Mouse (Mus musculus): ENCODE results near the gene Pkp3. TPM values are rescaled to one million over a fixed set of nuclear protein-coding genes. Genes with fewer than 3 reads are reported as not detected.

The Pkp3 gene
- polyA plus RNA-seq, 1 experiment from 2014 or later = 46.2 TPM

- no peak overlapping the region for H3K27ac ChIP-seq
- H3K4me2 ChIP-seq = peak overlapping the region; percentile 26; the same call in 1 of the 2 replicates
- H3K27me3 ChIP-seq = peaks cover 26% of the 10 kb centered on the region
- H3K36me3 ChIP-seq = peaks cover 18% of the 10 kb centered on the region
- peaks cover 26% of the 10 kb centered on the region for H3K4me1 ChIP-seq
- H3K9me3 ChIP-seq = no peaks in the 10 kb centered on the region
- H3K9ac ChIP-seq = no peak overlapping the region
- H3K4me3 ChIP-seq = no peak overlapping the region
- ATAC-seq (ENCODE audit: insufficient number of reproducible peaks, insufficient read depth, low FRiP score, low TSS enrichment, low read depth) = no peak
- WGBS = 29% methylated on average over 23 of the region's 23 CpGs
Observed at GRCm38 (mm10) chr7:141072017-141072745, 5.8 kb upstream of the Pkp3 start.

- no peak overlapping the region for H3K4me3 ChIP-seq
- no peak overlapping the region for H3K27ac ChIP-seq
- H3K36me3 ChIP-seq = peaks cover 2% of the 10 kb centered on the region; the same call in 1 of the 2 replicates
- no peak overlapping the region for H3K9ac ChIP-seq
- peaks cover 26% of the 10 kb centered on the region for H3K27me3 ChIP-seq
- H3K4me1 ChIP-seq = peaks cover 26% of the 10 kb centered on the region
- no peaks in the 10 kb centered on the region for H3K9me3 ChIP-seq
- 83% methylated on average over 4 of the region's 4 CpGs for WGBS
- no peak for ATAC-seq (ENCODE audit: insufficient number of reproducible peaks, insufficient read depth, low FRiP score, low TSS enrichment, low read depth)
- H3K4me2 ChIP-seq = no peak overlapping the region
Observed at GRCm38 (mm10) chr7:141073782-141074181, 4.2 kb upstream of the Pkp3 start.

GRCm38 (mm10) chr7:141078876-141079275, 858 bp downstream of the Pkp3 start:
- Histone ChIP-seq H3K4me1 (no peaks in the 10 kb centered on the region; the same call in 1 of the 2 replicates), H3K27me3 (peaks cover 11% of the 10 kb centered on the region; the same call in 1 of the 2 replicates), H3K9me3 (no peaks in the 10 kb centered on the region), H3K9ac (no peak overlapping the region), H3K36me3 (peaks cover 9% of the 10 kb centered on the region), H3K4me3 (no peak overlapping the region), H3K27ac (peak overlapping the region; percentile 68; the same call in 1 of the 2 replicates), H3K4me2 (peak overlapping the region; percentile 49)
- ATAC-seq (ENCODE audit: insufficient number of reproducible peaks, insufficient read depth, low FRiP score, low TSS enrichment, low read depth) = no peak
- 62% methylated on average over 4 of the region's 4 CpGs for WGBS

GRCm38 (mm10) chr7:141079481-141080449, 1.7 kb downstream of the Pkp3 start:
- peaks cover 9% of the 10 kb centered on the region for H3K36me3 ChIP-seq
- WGBS = 19% methylated on average over 34 of the region's 34 CpGs
- peak overlapping the region; percentile 68 for H3K27ac ChIP-seq
- H3K9me3 ChIP-seq = no peaks in the 10 kb centered on the region
- H3K4me3 ChIP-seq = peak overlapping the region; percentile 38
- peaks cover 11% of the 10 kb centered on the region; the same call in 1 of the 2 replicates for H3K27me3 ChIP-seq
- ATAC-seq (ENCODE audit: insufficient number of reproducible peaks, insufficient read depth, low FRiP score, low TSS enrichment, low read depth) = no peak; the same call in 1 of the 2 replicates
- no peaks in the 10 kb centered on the region; the same call in 1 of the 2 replicates for H3K4me1 ChIP-seq
- peak overlapping the region; percentile 49 for H3K4me2 ChIP-seq
- peak overlapping the region; percentile 62 for H3K9ac ChIP-seq

GRCm38 (mm10) chr7:141087894-141088293, 9.9 kb downstream of the Pkp3 start:
- Histone ChIP-seq H3K27ac (no peak overlapping the region), H3K4me3 (no peak overlapping the region), H3K4me2 (no peak overlapping the region), H3K9ac (no peak overlapping the region), H3K4me1 (peaks cover 17% of the 10 kb centered on the region), H3K36me3 (peaks cover 3% of the 10 kb centered on the region), H3K27me3 (peaks cover 32% of the 10 kb centered on the region), H3K9me3 (no peaks in the 10 kb centered on the region)
- 41% methylated on average over 8 of the region's 8 CpGs for WGBS
- ATAC-seq (ENCODE audit: insufficient number of reproducible peaks, insufficient read depth, low FRiP score, low TSS enrichment, low read depth) = no peak

- Histone ChIP-seq H3K9ac (0 out of 2 replicates have a peak overlapping the region, but pooled peaks have one; percentile 32), H3K27ac (no peak overlapping the region), H3K9me3 (no peaks in the 10 kb centered on the region), H3K4me2 (0 out of 2 replicates have a peak overlapping the region, but pooled peaks have one; percentile 14), H3K36me3 (no peaks in the 10 kb centered on the region), H3K27me3 (peaks cover 32% of the 10 kb centered on the region), H3K4me3 (peak overlapping the region; percentile 9; the same call in 1 of the 2 replicates), H3K4me1 (peaks cover 17% of the 10 kb centered on the region)
- WGBS = 23% methylated on average over 18 of the region's 18 CpGs
- no peak for ATAC-seq (ENCODE audit: insufficient number of reproducible peaks, insufficient read depth, low FRiP score, low TSS enrichment, low read depth)
Observed at GRCm38 (mm10) chr7:141088473-141088872, 10.5 kb downstream of the Pkp3 start.

- H3K36me3 ChIP-seq = no peaks in the 10 kb centered on the region
- no peak overlapping the region for H3K4me3 ChIP-seq
- H3K27me3 ChIP-seq = peaks cover 32% of the 10 kb centered on the region
- no peak overlapping the region for H3K27ac ChIP-seq
- H3K4me2 ChIP-seq = no peak overlapping the region
- no peaks in the 10 kb centered on the region for H3K9me3 ChIP-seq
- WGBS = 62% methylated on average over 8 of the region's 8 CpGs
- no peak for ATAC-seq (ENCODE audit: insufficient number of reproducible peaks, insufficient read depth, low FRiP score, low TSS enrichment, low read depth)
- peaks cover 17% of the 10 kb centered on the region for H3K4me1 ChIP-seq
- H3K9ac ChIP-seq = no peak overlapping the region
Observed at GRCm38 (mm10) chr7:141090228-141090627, 12.2 kb downstream of the Pkp3 start.

- Histone ChIP-seq H3K9ac (peak overlapping the region; percentile 44; the same call in 1 of the 2 replicates), H3K4me2 (peak overlapping the region; percentile 53), H3K9me3 (no peaks in the 10 kb centered on the region), H3K27me3 (peaks cover 32% of the 10 kb centered on the region), H3K36me3 (no peaks in the 10 kb centered on the region), H3K4me1 (peaks cover 17% of the 10 kb centered on the region), H3K27ac (no peak overlapping the region), H3K4me3 (peak overlapping the region; percentile 29)
- ATAC-seq (ENCODE audit: insufficient number of reproducible peaks, insufficient read depth, low FRiP score, low TSS enrichment, low read depth) = peak; percentile 70; the same call in 1 of the 2 replicates
- WGBS = 7% methylated on average over 37 of the region's 37 CpGs
Observed at GRCm38 (mm10) chr7:141092051-141092735, 14.2 kb downstream of the Pkp3 start.

GRCm38 (mm10) chr7:141093950-141094349, 15.9 kb downstream of the Pkp3 start:
- Histone ChIP-seq H3K9ac (no peak overlapping the region), H3K4me3 (no peak overlapping the region), H3K36me3 (no peaks in the 10 kb centered on the region), H3K27me3 (peaks cover 27% of the 10 kb centered on the region), H3K27ac (no peak overlapping the region), H3K9me3 (no peaks in the 10 kb centered on the region), H3K4me1 (peaks cover 10% of the 10 kb centered on the region), H3K4me2 (no peak overlapping the region)
- ATAC-seq (ENCODE audit: insufficient number of reproducible peaks, insufficient read depth, low FRiP score, low TSS enrichment, low read depth) = no peak
- WGBS = 89% methylated on average over 6 of the region's 6 CpGs

GRCm38 (mm10) chr7:141094487-141095205, 16.6 kb downstream of the Pkp3 start:
- Histone ChIP-seq H3K9me3 (no peaks in the 10 kb centered on the region), H3K4me3 (no peak overlapping the region), H3K27ac (no peak overlapping the region), H3K36me3 (no peaks in the 10 kb centered on the region), H3K9ac (no peak overlapping the region), H3K4me1 (peaks cover 13% of the 10 kb centered on the region), H3K27me3 (peaks cover 27% of the 10 kb centered on the region), H3K4me2 (no peak overlapping the region)
- no peak for ATAC-seq (ENCODE audit: insufficient number of reproducible peaks, insufficient read depth, low FRiP score, low TSS enrichment, low read depth)
- 54% methylated on average over 15 of the region's 15 CpGs for WGBS

Data from embryonic facial prominence, embryonic 13.5 days (tissue).